Mouse (Mus musculus) small intestine, adult 2 months (tissue): ENCODE results near the gene Pts. TPM values are rescaled to one million over a fixed set of nuclear protein-coding genes. Genes with fewer than 3 reads are reported as not detected.

Source experiments
- H3K27ac ChIP-seq: fragments of 200-500 bp; 2 replicates; pipeline ENCODE4 v1.5.1; 2012; ENCODE audit warnings: low read depth, low read length, control low read depth, inconsistent platforms; ENCODE audit not compliant: insufficient read depth
- H3K27me3 ChIP-seq: fragments of 200-500 bp; 2 replicates; pipeline ENCODE4 v1.6.1; 2012; ENCODE audit warnings: mild to moderate bottlenecking, moderate library complexity, low read length, inconsistent platforms; ENCODE audit not compliant: control insufficient read depth, insufficient read depth
- H3K36me3 ChIP-seq: fragments of 200-500 bp; 2 replicates; pipeline ENCODE4 v1.6.1; 2012; ENCODE audit warnings: mild to moderate bottlenecking, low read length, control low read depth, inconsistent platforms; ENCODE audit not compliant: control insufficient read depth, insufficient read depth
- H3K4me1 ChIP-seq: fragments of 200-500 bp; 2 replicates; pipeline ENCODE4 v1.6.1; 2012; ENCODE audit warnings: low read length, inconsistent platforms, mixed read lengths; ENCODE audit not compliant: control insufficient read depth, insufficient read depth, insufficient read length
- H3K4me3 ChIP-seq: fragments of 200-500 bp; 2 replicates; pipeline ENCODE4 v1.5.1; 2012; ENCODE audit warnings: low read depth, mild to moderate bottlenecking, control low read depth, inconsistent platforms, low read length, moderate library complexity
- CTCF ChIP-seq: fragments of 200-500 bp; IDR thresholded peaks from 2 replicates; pipeline ENCODE4 v1.5.1; 2012; ENCODE audit warnings: low read depth, mild to moderate bottlenecking, control low read depth, inconsistent platforms, low read length, moderate library complexity, mixed read lengths; ENCODE audit not compliant: insufficient replicate concordance, insufficient read length; ENCODE audit errors: extremely low read depth
- POLR2A ChIP-seq: fragments of 200-500 bp; IDR thresholded peaks from 2 replicates; pipeline ENCODE4 v1.6.1; 2012; ENCODE audit warnings: low read depth, mild to moderate bottlenecking, control low read depth, inconsistent platforms, low read length, moderate library complexity
- WGBS: fragments of 180-500 bp; shearing (Covaris S2); methylation state at CpG from one replicate; pipeline ENCODE4 v1.1.7; 2018; 5-methylcytosine and 5-hydroxymethylcytosine counted together
- polyA plus RNA-seq: library from polyadenylated mRNA; depleted of rRNA; stranded (reverse); fragments of >200 nt; gene quantifications from 2 replicates; pipeline ENCODE4 v1.2.3, GENCODE M21; 2012

Gene Pts
- polyA plus RNA-seq, 1 experiment = 14.9 TPM

DNA sequence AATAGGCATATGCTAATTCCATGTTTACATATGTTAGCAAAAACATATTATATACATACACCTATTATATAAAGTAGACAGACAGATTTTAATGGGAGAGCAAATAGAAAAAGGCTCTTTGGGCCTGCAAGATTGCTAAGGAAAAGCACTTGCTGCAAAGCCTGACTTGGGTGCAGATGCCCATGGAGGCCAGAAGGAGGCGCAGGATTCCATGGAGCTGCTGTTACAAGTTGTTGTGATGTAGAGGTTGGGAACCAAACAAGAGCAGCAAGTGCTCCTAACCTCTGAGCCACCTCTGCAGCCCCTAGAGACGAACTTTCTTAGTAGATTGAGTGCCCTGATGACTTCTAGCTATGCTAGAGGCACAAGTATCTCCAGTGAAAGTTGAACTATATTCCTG lies 9.7 kb downstream of the Pts start:
- Histone ChIP-seq H3K36me3 (peaks cover 7% of the 10 kb centered on the region), H3K4me3 (no peak overlapping the region), H3K27me3 (no peaks in the 10 kb centered on the region), H3K27ac (no peak overlapping the region), H3K4me1 (peaks cover 8% of the 10 kb centered on the region; the same call in 1 of the 2 replicates)
- TF ChIP-seq CTCF (peak; percentile 73; the same call in 1 of the 2 replicates), POLR2A (no peak)
- WGBS = 38% methylated on average over 2 of the region's 2 CpGs

DNA sequence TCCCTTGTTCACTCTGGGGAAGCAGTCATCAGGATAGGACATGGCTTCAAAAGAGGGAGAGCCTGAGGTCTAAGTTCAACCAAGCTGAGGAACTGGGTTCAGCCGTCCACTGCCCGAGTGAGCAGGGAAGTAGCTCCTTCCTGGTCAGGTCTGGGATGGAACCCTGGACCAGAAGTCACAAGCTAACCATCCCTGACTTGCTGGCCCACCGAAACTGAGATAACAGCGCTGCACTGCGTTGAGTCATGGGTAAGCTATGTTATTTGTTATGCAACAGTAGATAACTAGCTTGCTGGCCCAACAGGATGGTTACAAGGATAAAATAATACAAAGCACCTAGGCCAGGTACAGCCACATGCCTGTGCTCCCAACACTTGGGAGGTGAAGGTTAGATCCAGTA lies 13.1 kb downstream of the Pts start:
- Histone ChIP-seq H3K36me3 (no peaks in the 10 kb centered on the region), H3K27ac (peak overlapping the region; percentile 56; the same call in 1 of the 2 replicates), H3K4me3 (no peak overlapping the region), H3K27me3 (no peaks in the 10 kb centered on the region), H3K4me1 (peaks cover 8% of the 10 kb centered on the region; the same call in 1 of the 2 replicates)
- TF ChIP-seq POLR2A (no peak), CTCF (no peak)
- 42% methylated on average over 5 of the region's 5 CpGs for WGBS

DNA sequence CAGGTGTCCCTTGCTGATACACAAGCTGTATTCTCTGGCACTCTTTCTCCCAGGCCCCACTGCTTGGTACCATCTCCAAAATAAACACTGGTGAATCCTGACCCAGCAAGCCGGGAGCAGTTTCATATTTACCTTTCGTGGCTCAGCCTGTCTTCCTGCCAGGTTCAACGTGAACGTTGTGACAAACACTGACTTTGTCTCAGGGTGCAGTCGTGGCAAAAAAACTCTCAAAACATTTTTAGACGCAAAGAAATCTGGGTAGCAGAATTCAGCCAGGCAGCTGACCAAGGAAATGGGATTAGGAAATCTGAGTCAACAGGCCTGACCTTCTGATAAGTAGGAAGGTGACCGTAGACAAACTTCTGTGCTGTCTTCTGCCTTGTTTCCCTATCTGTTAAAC lies 21.0 kb downstream of the Pts start:
- Histone ChIP-seq H3K36me3 (no peaks in the 10 kb centered on the region), H3K27ac (no peak overlapping the region), H3K4me1 (no peaks in the 10 kb centered on the region), H3K4me3 (no peak overlapping the region), H3K27me3 (no peaks in the 10 kb centered on the region)
- WGBS = 21% methylated on average over 7 of the region's 7 CpGs
- TF ChIP-seq POLR2A (no peak), CTCF (no peak)

DNA sequence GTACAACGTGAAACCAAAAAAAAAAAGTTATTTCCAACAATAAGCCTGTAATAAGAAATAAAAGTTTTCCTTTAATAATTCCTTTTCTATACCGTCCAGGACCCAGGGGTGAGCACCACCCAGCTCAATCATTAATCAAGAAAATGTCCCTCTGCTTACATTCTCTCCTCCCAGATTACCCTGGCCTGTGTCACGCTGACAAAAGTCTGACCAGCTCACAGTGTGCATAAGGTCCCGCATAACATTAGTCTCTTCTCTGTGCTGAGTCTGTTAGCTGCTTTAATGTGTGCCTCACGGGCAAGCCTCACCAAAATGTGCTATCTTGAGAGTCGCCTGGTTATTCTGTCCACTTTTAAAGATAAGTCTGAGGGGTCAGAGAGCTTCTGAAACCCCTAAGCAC lies 23.1 kb downstream of the Pts start:
- 44% methylated on average over 6 of the region's 6 CpGs for WGBS
- no peak for TF ChIP-seq CTCF
- TF ChIP-seq POLR2A = no peak
- Histone ChIP-seq H3K27me3 (no peaks in the 10 kb centered on the region), H3K4me1 (no peaks in the 10 kb centered on the region), H3K36me3 (no peaks in the 10 kb centered on the region), H3K4me3 (no peak overlapping the region), H3K27ac (no peak overlapping the region)

DNA sequence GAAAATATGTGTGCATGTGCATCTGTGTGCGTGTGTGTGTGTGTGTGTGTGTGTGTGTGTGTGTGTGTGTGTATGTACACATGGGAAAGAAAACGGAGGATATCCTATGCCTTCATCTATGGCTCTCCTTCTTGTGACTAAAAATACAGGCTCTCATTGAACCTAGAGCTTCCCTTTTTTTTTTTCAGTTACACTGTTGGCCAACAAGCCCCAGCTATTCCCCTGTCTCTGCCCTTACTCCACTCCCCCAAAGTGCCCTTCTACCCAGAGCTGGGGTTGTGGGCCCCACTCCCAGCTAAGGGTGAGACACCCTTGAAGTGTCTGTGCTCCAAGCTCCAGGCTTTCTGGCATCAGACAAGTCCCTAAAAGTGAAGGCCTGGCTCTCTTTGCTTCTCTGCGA lies 25.6 kb downstream of the Pts start:
- TF ChIP-seq POLR2A = no peak
- TF ChIP-seq CTCF = no peak
- WGBS = 87% methylated on average over 3 of the region's 3 CpGs
- Histone ChIP-seq H3K27ac (no peak overlapping the region), H3K36me3 (no peaks in the 10 kb centered on the region), H3K4me1 (no peaks in the 10 kb centered on the region; the same call in 1 of the 2 replicates), H3K27me3 (no peaks in the 10 kb centered on the region), H3K4me3 (no peak overlapping the region)

DNA sequence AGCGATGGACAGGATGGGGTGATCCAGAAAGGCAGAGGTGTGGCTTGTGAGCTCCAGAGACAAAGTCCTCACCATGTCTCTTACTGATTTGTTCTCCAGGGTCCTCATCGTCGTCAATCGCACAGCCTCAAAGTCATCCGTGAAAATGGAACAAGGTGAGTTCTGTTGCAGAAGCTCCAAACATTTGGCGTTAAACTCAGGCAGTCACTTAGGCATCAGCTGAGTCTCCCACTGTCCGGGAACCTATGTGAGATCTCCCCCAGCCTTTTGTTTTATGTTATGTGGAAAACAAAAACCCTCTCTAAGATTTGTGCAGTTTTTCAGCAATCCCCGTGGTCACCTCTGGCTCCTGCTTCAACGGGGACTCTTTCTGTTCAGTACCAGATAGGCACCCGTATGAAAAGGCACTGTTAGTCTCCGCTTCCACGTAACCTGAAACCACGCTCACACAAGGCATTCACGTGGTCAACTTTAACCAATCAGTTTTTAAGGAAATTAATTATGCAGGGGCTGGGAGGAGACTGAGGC lies 27.5 kb downstream of the Pts start:
- no peaks in the 10 kb centered on the region for H3K27me3 ChIP-seq
- peak overlapping the region; percentile 63 for H3K4me3 ChIP-seq
- peak overlapping the region; percentile 66 for H3K27ac ChIP-seq

DNA sequence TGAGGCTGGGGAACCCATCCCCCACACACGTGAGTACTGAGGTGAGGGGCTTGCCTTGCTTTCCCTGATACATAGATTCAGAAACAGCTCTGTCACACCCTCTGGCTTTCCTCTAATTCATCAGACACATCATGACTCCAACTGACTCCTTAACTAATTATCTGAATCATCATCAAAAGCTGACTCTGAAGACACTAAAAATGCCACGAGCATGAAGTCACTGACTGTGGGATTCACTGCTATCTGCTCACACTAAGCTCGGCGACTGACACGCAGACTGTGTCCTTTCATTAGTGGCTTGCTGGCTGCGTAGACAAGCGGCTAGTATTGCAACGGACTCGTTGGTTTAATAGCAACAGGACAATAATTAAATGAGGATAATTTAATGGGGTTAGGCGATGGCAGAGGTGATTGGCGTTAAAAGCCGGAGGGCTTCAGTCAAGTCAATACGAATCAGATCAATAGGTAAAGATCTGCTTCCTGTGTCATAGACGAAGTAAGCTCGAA lies 28.0 kb downstream of the Pts start:
- Histone ChIP-seq H3K4me3 (peak overlapping the region; percentile 63), H3K27ac (no peak overlapping the region)
- 35% methylated on average over 15 of the region's 15 CpGs for WGBS

More for the DNA sequence above, 27.5 kb downstream of the Pts start:
- H3K36me3 ChIP-seq = no peaks in the 10 kb centered on the region
- H3K4me1 ChIP-seq = no peaks in the 10 kb centered on the region; the same call in 1 of the 2 replicates
- TF ChIP-seq CTCF = no peak
- no peak for TF ChIP-seq POLR2A
- WGBS = 20% methylated on average over 14 of the region's 14 CpGs

DNA sequence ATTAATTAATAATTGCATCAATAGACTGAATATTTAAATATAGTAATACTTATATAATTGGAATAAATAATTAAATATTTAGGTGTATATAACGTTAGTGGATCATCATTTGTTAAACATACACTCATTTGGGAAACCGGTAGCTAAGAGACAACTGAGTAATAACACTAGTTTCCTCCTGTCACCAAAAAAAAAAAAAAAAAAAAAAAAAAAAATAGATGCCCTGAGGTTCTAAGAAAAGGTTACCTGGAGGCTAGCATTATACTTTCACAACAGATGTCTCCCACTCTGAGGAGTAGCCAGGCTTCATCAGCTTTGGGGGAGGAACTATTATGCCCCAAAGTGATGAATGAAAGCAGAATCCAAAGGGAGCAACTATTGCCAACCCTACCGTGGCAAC lies 28.7 kb downstream of the Pts start:
- Histone ChIP-seq H3K27me3 (no peaks in the 10 kb centered on the region), H3K36me3 (no peaks in the 10 kb centered on the region), H3K27ac (no peak overlapping the region), H3K4me1 (no peaks in the 10 kb centered on the region; the same call in 1 of the 2 replicates), H3K4me3 (no peak overlapping the region)
- 76% methylated on average over 3 of the region's 3 CpGs for WGBS
- TF ChIP-seq POLR2A = no peak
- TF ChIP-seq CTCF = no peak

More for the DNA sequence above, 28.0 kb downstream of the Pts start:
- Histone ChIP-seq H3K36me3 (no peaks in the 10 kb centered on the region), H3K4me1 (no peaks in the 10 kb centered on the region; the same call in 1 of the 2 replicates), H3K27me3 (no peaks in the 10 kb centered on the region)
- TF ChIP-seq POLR2A (no peak), CTCF (no peak)
